Mouse (Mus musculus) gastrocnemius, postnatal 10 days (tissue): ENCODE measurements around the gene Lgi4. TPM values are rescaled to one million over a fixed set of nuclear protein-coding genes. Genes with fewer than 3 reads are reported as not detected.

Source experiments
- DNase-seq: peaks from one replicate; pipeline ENCODE4 v3.0.0; 2021; ENCODE audit warnings: mixed read lengths
- total RNA-seq, 2 experiments: library from RNA; stranded (reverse); gene quantifications; 2 replicates each; pipeline ENCODE4 v1.2.3; 2021

The Lgi4 gene
- total RNA-seq, 2 experiments from 2014 or later: 8.4 to 9.9 TPM

GRCm38 (mm10) chr7:31051321-31052021, 7.7 kb upstream of the Lgi4 start, which contains the start of gene Fxyd7:
TSS of gene Fxyd7 (minus strand) at chr7:31051467.
- DNase-seq: no peak

- DNase-seq: no peak
These were observed 6.9 kb upstream of the Lgi4 start for GRCm38 (mm10) chr7:31052251-31052635.

GRCm38 (mm10) chr7:31052636-31053434, 6.3 kb upstream of the Lgi4 start:
- peak; percentile 57 for DNase-seq

- no peak for DNase-seq
These were observed 5.2 kb upstream of the Lgi4 start for GRCm38 (mm10) chr7:31053882-31054447.

- DNase-seq: peak; percentile 60
These were observed 4.4 kb upstream of the Lgi4 start for GRCm38 (mm10) chr7:31054661-31055320.

- peak; percentile 95 for DNase-seq
These were observed 3.8 kb upstream of the Lgi4 start for GRCm38 (mm10) chr7:31055354-31055824.

- DNase-seq: no peak
These were observed 3.3 kb upstream of the Lgi4 start for GRCm38 (mm10) chr7:31055883-31056282.

GRCm38 (mm10) chr7:31056448-31056847, 2.7 kb upstream of the Lgi4 start:
- no peak for DNase-seq

- no peak for DNase-seq
These were observed 2.1 kb upstream of the Lgi4 start, which contains the start of gene Fxyd1 for GRCm38 (mm10) chr7:31057071-31057470. TSS of gene Fxyd1 (minus strand) at chr7:31057199.

GRCm38 (mm10) chr7:31057730-31058129, 1.4 kb upstream of the Lgi4 start:
- no peak for DNase-seq

- no peak for DNase-seq
These were observed 931 bp upstream of the Lgi4 start for GRCm38 (mm10) chr7:31058211-31058610.

- DNase-seq: no peak
These were observed 928 bp downstream of the Lgi4 start for GRCm38 (mm10) chr7:31059919-31060620.

- DNase-seq: no peak
These were observed 1.5 kb downstream of the Lgi4 start for GRCm38 (mm10) chr7:31060621-31061010.

GRCm38 (mm10) chr7:31063074-31063560, 4.0 kb downstream of the Lgi4 start:
- no peak for DNase-seq

- DNase-seq: peak; percentile 70
These were observed 8.7 kb downstream of the Lgi4 start for GRCm38 (mm10) chr7:31067836-31068235.

- DNase-seq: no peak
These were observed 10.3 kb downstream of the Lgi4 start for GRCm38 (mm10) chr7:31069491-31069890.

- no peak for DNase-seq
These were observed 11.2 kb downstream of the Lgi4 start for GRCm38 (mm10) chr7:31070324-31070723.

- DNase-seq: no peak
These were observed 13.2 kb downstream of the Lgi4 start for GRCm38 (mm10) chr7:31072326-31072725.

- no peak for DNase-seq
These were observed 14.4 kb downstream of the Lgi4 start for GRCm38 (mm10) chr7:31073546-31073945.

- no peak for DNase-seq
These were observed 15.0 kb downstream of the Lgi4 start for GRCm38 (mm10) chr7:31074061-31074712.

GRCm38 (mm10) chr7:31074713-31075069, 15.5 kb downstream of the Lgi4 start:
- DNase-seq: no peak
